Mouse (Mus musculus) neural tube, embryonic 13.5 days (tissue): ENCODE measurements around the gene AK157302. TPM values are rescaled to one million over a fixed set of nuclear protein-coding genes. Genes with fewer than 3 reads are reported as not detected.
"Not testable (repeated sequence)": the region's sequence is repeated elsewhere in the genome, so short reads cannot be mapped to it uniquely, and the experiment has no call there.

ENCODE experiments used
- ATAC-seq: fragments of 200-750 bp; cut with Nextera tagmentation; 2 replicates; pipeline ENCODE4 v1.8.0; 2017; ENCODE audit warnings: low read depth, mild to moderate bottlenecking, moderate TSS enrichment, moderate library complexity
- H3K27ac ChIP-seq: fragments of 300-500 bp; sonication (generic); replicated peaks from 2 replicates; pipeline ENCODE4 v1.5.1; 2015; ENCODE audit warnings: moderate library complexity, mild to moderate bottlenecking, inconsistent platforms
- H3K27me3 ChIP-seq: fragments of 300-500 bp; sonication (generic); 2 replicates; pipeline ENCODE4 v1.6.1; 2015; ENCODE audit warnings: mild to moderate bottlenecking, inconsistent platforms
- H3K36me3 ChIP-seq: fragments of 300-500 bp; sonication (generic); 2 replicates; pipeline ENCODE4 v1.6.1; 2015; ENCODE audit warnings: mild to moderate bottlenecking, inconsistent platforms
- H3K4me1 ChIP-seq: fragments of 300-500 bp; sonication (generic); replicated peaks from 2 replicates; pipeline ENCODE4 v1.6.1; 2015; ENCODE audit warnings: inconsistent platforms
- H3K4me2 ChIP-seq: fragments of 300-500 bp; sonication (generic); 2 replicates; pipeline ENCODE4 v1.6.1; 2015; ENCODE audit warnings: inconsistent platforms, mild to moderate bottlenecking, moderate library complexity
- H3K4me3 ChIP-seq: fragments of 300-500 bp; sonication (generic); 2 replicates; pipeline ENCODE4 v1.5.1; 2015; ENCODE audit warnings: mild to moderate bottlenecking, inconsistent platforms
- H3K9ac ChIP-seq: fragments of 300-500 bp; sonication (generic); 2 replicates; pipeline ENCODE4 v1.6.1; 2015; ENCODE audit warnings: moderate library complexity, mild to moderate bottlenecking, inconsistent platforms
- H3K9me3 ChIP-seq: fragments of 300-500 bp; sonication (generic); 2 replicates; pipeline ENCODE4 v1.6.1; 2016; ENCODE audit warnings: inconsistent platforms
- WGBS: fragments of 180-500 bp; shearing (Covaris S2); methylation state at CpG from one replicate; pipeline ENCODE4 v1.1.7; 2015; 5-methylcytosine and 5-hydroxymethylcytosine counted together
- polyA plus RNA-seq: library from polyadenylated mRNA; unstranded; fragments of >200 nt; fragmentation: Nextera tagmentation; extraction: Ambion mirVana; gene quantifications from 2 replicates; pipeline ENCODE4 v1.2.1, GENCODE M21; 2015

Gene AK157302
- 0.71 and 0.96 TPM in 2 replicates for polyA plus RNA-seq

- Histone ChIP-seq H3K4me1 (no peaks in the 10 kb centered on the region), H3K27me3 (no peaks in the 10 kb centered on the region), H3K36me3 (no peaks in the 10 kb centered on the region), H3K9me3 (no peaks in the 10 kb centered on the region), H3K4me2 (no peak within 1 kb of the TSS), H3K27ac (no peak within 1 kb of the TSS), H3K4me3 (no peak within 1 kb of the TSS), H3K9ac (no peak within 1 kb of the TSS)
- 94% methylated on average over 21 of the region's 21 CpGs for WGBS
- ATAC-seq, result no peak
These were observed at the start of gene AK157302 for GRCm38 (mm10) chr13:21495080-21495479. AK157302 (plus strand) TSS chr13:21495223.

- 91% methylated on average over 9 of the region's 9 CpGs for WGBS
- H3K27me3 ChIP-seq, result no peaks in the 10 kb centered on the region
- no peak overlapping the region for H3K4me3 ChIP-seq
- ATAC-seq, result no peak
- no peaks in the 10 kb centered on the region for H3K9me3 ChIP-seq
- no peak overlapping the region for H3K27ac ChIP-seq
- peaks cover 63% of the 10 kb centered on the region for H3K36me3 ChIP-seq
- no peak overlapping the region for H3K4me2 ChIP-seq
- H3K4me1 ChIP-seq, result peaks cover 4% of the 10 kb centered on the region
- no peak overlapping the region for H3K9ac ChIP-seq
These were observed 48.2 kb upstream of the AK157302 start for GRCm38 (mm10) chr13:21446796-21447195.

- Histone ChIP-seq H3K36me3 (peaks cover 62% of the 10 kb centered on the region), H3K27ac (no peak overlapping the region), H3K4me2 (no peak overlapping the region), H3K4me1 (peaks cover 15% of the 10 kb centered on the region), H3K4me3 (no peak overlapping the region), H3K27me3 (no peaks in the 10 kb centered on the region), H3K9ac (no peak overlapping the region), H3K9me3 (no peaks in the 10 kb centered on the region)
- 85% methylated on average over 16 of the region's 16 CpGs for WGBS
- no peak for ATAC-seq
These were observed 47.0 kb upstream of the AK157302 start for GRCm38 (mm10) chr13:21447856-21448614.

GRCm38 (mm10) chr13:21453042-21453441 is 42.0 kb upstream of the AK157302 start:
- H3K4me2 ChIP-seq, result peak overlapping the region; percentile 84
- peak overlapping the region; percentile 81 for H3K4me3 ChIP-seq
- H3K36me3 ChIP-seq, result peaks cover 14% of the 10 kb centered on the region
- H3K4me1 ChIP-seq, result peaks cover 15% of the 10 kb centered on the region
- peak; percentile 51; the same call in 1 of the 2 replicates for ATAC-seq
- H3K27ac ChIP-seq, result peak overlapping the region; percentile 68
- 5% methylated on average over 13 of the region's 13 CpGs for WGBS
- peaks cover 26% of the 10 kb centered on the region for H3K27me3 ChIP-seq
- H3K9ac ChIP-seq, result peak overlapping the region; percentile 76
- H3K9me3 ChIP-seq, result no peaks in the 10 kb centered on the region

GRCm38 (mm10) chr13:21453449-21453848 is 41.6 kb upstream of the AK157302 start, which contains the start of gene Zscan26:
Zscan26 (minus strand) TSS chr13:21453730.
- peak within 1 kb of the TSS; percentile 68 for H3K27ac ChIP-seq
- 0 out of 2 replicates have a peak, but pooled peaks cover 11% of the 10 kb centered on the region for H3K36me3 ChIP-seq
- H3K4me1 ChIP-seq, result peaks cover 15% of the 10 kb centered on the region
- H3K4me3 ChIP-seq, result peak within 1 kb of the TSS; percentile 81
- H3K4me2 ChIP-seq, result peak within 1 kb of the TSS; percentile 84
- H3K9ac ChIP-seq, result peak within 1 kb of the TSS; percentile 76
- H3K9me3 ChIP-seq, result no peaks in the 10 kb centered on the region
- H3K27me3 ChIP-seq, result peaks cover 26% of the 10 kb centered on the region
- under 1% methylated on average over 23 of the region's 23 CpGs for WGBS
- peak; percentile 92 for ATAC-seq

GRCm38 (mm10) chr13:21454133-21454532 is 40.9 kb upstream of the AK157302 start:
- H3K9me3 ChIP-seq, result no peaks in the 10 kb centered on the region
- H3K9ac ChIP-seq, result no peak overlapping the region
- WGBS, result 97% methylated on average over 3 of the region's 3 CpGs
- H3K4me2 ChIP-seq, result peak overlapping the region; percentile 84; the same call in 1 of the 2 replicates
- H3K27ac ChIP-seq, result no peak overlapping the region
- no peak overlapping the region for H3K4me3 ChIP-seq
- peaks cover 15% of the 10 kb centered on the region for H3K4me1 ChIP-seq
- ATAC-seq, result no peak
- H3K36me3 ChIP-seq, result 0 out of 2 replicates have a peak, but pooled peaks cover 7% of the 10 kb centered on the region
- peaks cover 26% of the 10 kb centered on the region for H3K27me3 ChIP-seq

GRCm38 (mm10) chr13:21456347-21456746 is 38.7 kb upstream of the AK157302 start:
- no peak for ATAC-seq

GRCm38 (mm10) chr13:21462516-21462915 is 32.5 kb upstream of the AK157302 start:
- not testable (repeated sequence) for H3K9me3 ChIP-seq, H3K4me3 ChIP-seq, H3K27me3 ChIP-seq, H3K4me2 ChIP-seq, H3K36me3 ChIP-seq, ATAC-seq, H3K27ac ChIP-seq, H3K4me1 ChIP-seq, H3K9ac ChIP-seq
- 48% methylated on average over 9 of the region's 9 CpGs for WGBS

More at GRCm38 (mm10) chr13:21456347-21456746, 38.7 kb upstream of the AK157302 start:
- Histone ChIP-seq H3K27ac (no peak overlapping the region), H3K9ac (no peak overlapping the region), H3K36me3 (0 out of 2 replicates have a peak, but pooled peaks cover 3% of the 10 kb centered on the region), H3K27me3 (peaks cover 26% of the 10 kb centered on the region), H3K4me3 (no peak overlapping the region), H3K4me2 (no peak overlapping the region), H3K4me1 (peaks cover 15% of the 10 kb centered on the region), H3K9me3 (no peaks in the 10 kb centered on the region)
- 17% methylated on average over 4 of the region's 4 CpGs for WGBS

- H3K9me3 ChIP-seq, result no peaks in the 10 kb centered on the region
- H3K4me3 ChIP-seq, result 0 out of 2 replicates have a peak overlapping the region, but pooled peaks have one; percentile 63
- H3K36me3 ChIP-seq, result no peaks in the 10 kb centered on the region
- peaks cover 20% of the 10 kb centered on the region for H3K27me3 ChIP-seq
- ATAC-seq, result no peak
- H3K4me2 ChIP-seq, result peak overlapping the region; percentile 85
- H3K9ac ChIP-seq, result no peak overlapping the region
- 83% methylated on average over 10 of the region's 10 CpGs for WGBS
- no peak overlapping the region for H3K27ac ChIP-seq
- H3K4me1 ChIP-seq, result no peaks in the 10 kb centered on the region; the same call in 1 of the 2 replicates
These were observed 27.7 kb upstream of the AK157302 start for GRCm38 (mm10) chr13:21467336-21467735.

- Histone ChIP-seq H3K27ac (peak within 1 kb of the TSS; percentile 83), H3K9ac (peak within 1 kb of the TSS; percentile 76), H3K4me2 (peak within 1 kb of the TSS; percentile 85), H3K27me3 (peaks cover 20% of the 10 kb centered on the region), H3K4me3 (peak within 1 kb of the TSS; percentile 63), H3K36me3 (no peaks in the 10 kb centered on the region), H3K9me3 (no peaks in the 10 kb centered on the region), H3K4me1 (no peaks in the 10 kb centered on the region; the same call in 1 of the 2 replicates)
- WGBS, result 2% methylated on average over 54 of the region's 54 CpGs
- ATAC-seq, result peak; percentile 100
These were observed 26.7 kb upstream of the AK157302 start, which contains the start of gene Nkapl for GRCm38 (mm10) chr13:21468061-21469019. Nkapl (minus strand) TSS chr13:21468509.

- peak overlapping the region; percentile 85 for H3K4me2 ChIP-seq
- WGBS, result 34% methylated on average over 9 of the region's 9 CpGs
- no peak for ATAC-seq
These were observed 25.9 kb upstream of the AK157302 start for GRCm38 (mm10) chr13:21469097-21469496.

More at GRCm38 (mm10) chr13:21469097-21469496, 25.9 kb upstream of the AK157302 start:
- Histone ChIP-seq H3K4me3 (peak overlapping the region; percentile 63; the same call in 1 of the 2 replicates), H3K4me1 (no peaks in the 10 kb centered on the region; the same call in 1 of the 2 replicates), H3K27ac (no peak overlapping the region), H3K9me3 (no peaks in the 10 kb centered on the region), H3K27me3 (peaks cover 20% of the 10 kb centered on the region), H3K9ac (no peak overlapping the region), H3K36me3 (no peaks in the 10 kb centered on the region)
